Mouse (Mus musculus) R1 (cell line): ENCODE measurements at regions not wholly inside any gene's neighbourhood (a gene's known extent, or its start where the extent isn't known, plus 50 kb on each side); places are given as distances from the start of the nearest gene placed in this dataset.

Experiments
- DNase-seq: peaks from one replicate; pipeline ENCODE4 v3.0.0-alpha.2; 2018; ENCODE audit warnings: low read depth, low spot score

DNA sequence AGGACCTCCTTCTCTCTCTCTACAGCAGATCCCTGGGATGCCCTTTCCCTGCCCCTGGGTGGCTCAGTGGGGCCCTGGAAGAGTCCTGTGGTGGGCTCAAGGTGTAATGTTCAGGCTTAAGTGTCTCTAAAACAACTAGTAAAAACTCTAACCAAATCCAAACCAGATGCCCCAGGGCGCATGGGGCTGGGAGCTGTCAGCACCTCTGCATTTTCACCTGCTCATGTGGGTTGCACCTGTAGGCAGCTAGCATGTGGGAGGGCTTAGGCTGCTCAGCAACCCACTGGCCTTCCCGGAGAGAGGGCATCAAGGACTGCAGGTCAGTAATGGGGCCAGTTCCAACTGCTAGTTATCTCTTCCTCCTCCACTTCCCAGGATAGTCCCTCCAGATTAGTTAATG is 104.8 kb upstream of the Gm12830 start:
- DNase-seq, result no peak

DNA sequence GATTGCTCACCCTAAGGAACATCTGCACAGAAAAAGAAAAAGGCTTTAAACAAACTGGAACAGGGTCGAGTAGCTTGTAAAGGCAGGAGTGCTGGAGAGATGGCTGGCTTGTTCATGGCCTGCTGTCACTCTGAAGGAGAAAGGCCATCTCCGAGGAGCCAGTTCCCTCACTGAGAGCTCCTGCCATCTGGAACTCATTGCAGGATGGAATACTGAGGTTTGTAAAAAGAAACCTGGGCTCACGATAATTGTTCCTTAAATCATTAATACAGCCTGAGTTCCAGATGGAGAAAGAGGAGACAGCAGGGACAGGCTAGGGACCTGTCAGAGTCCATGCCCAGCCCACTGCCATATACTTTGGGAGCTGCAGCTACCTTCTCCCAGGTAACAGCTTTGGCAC is 100.8 kb upstream of the Gm12830 start:
- no peak for DNase-seq

DNA sequence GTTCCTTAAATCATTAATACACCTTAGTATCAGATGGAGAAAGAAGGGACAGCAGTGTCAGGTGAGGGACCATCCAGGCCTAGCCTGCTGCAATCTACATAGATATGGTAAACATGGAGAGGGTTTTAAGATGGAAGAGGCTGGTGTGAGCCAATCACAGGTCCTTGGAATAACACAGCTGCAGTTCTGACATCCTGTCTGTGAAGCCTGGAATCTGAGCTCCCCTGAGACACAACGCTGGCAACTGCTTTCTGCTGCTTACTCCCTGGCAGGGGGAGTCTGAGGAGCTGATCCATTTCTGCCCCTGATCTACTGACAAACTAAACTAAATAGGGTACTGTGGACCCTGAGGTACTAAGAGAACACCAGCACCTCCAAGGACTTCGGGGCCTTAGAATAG is 100.1 kb upstream of the Gm12830 start:
- no peak for DNase-seq

DNA sequence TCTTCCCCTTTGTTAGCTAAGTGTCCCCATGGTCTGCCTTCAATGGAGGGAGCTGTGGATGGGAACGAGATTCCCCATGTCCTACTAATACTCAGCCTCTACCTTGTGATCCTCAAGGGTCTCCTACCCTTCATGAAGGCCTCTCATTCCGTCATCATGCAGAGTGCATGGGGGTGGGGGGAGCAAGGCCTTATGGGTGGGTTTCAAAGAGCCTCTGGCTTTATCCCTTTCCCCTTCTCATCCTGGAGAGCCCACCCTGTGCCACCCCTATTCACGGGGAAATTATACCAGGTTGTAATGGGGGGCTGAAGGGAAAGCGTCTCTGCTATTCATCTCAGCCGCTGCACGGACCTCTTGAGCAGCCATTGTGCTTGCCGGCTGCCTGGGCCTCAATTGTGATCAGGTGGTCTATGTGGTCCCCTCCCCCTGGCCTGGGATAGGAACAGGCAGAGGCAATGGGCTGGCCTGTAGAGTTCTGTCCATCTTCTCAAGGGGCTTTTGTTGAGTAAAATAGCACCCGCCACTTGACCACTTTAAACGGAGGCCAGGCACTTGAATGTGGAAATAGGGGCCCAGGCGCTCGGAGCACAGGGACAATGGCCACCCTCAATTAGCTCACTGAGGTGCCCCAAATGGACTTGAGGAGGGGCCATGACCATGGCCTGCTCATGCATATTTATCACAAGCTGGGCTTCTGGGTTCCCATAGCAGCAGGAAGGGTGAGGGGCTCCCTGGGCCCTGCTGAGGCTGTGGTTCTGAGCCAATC is 93.1 kb upstream of the Gm12830 start:
- DNase-seq, result no peak

GRCm38 (mm10) chr4:114733256-114734004 is 88.1 kb upstream of the Gm12830 start:
- DNase-seq, result no peak

- DNase-seq, result no peak
Observed at GRCm38 (mm10) chr4:114738903-114739667, 82.4 kb upstream of the Gm12830 start.

DNA sequence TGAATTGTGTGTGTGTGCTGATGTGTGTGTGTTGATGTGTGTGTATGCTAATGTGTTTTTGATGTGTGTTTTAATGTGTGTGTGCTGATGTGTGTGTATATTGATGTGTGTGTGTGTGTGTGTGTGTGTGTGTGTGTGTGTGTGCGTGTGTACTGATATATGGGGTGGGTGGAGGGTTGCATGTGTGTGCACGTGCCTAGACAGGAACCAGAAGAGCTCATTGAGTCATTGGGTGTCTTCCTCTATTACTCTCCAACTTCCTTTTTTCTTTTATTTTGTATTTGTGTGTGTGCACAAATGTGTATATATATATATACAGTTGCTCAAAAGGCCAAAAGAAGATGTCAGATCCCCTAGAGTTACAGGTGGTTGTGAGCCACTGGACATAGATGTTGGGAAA is 73.4 kb upstream of the Gm12830 start:
- no peak for DNase-seq

DNA sequence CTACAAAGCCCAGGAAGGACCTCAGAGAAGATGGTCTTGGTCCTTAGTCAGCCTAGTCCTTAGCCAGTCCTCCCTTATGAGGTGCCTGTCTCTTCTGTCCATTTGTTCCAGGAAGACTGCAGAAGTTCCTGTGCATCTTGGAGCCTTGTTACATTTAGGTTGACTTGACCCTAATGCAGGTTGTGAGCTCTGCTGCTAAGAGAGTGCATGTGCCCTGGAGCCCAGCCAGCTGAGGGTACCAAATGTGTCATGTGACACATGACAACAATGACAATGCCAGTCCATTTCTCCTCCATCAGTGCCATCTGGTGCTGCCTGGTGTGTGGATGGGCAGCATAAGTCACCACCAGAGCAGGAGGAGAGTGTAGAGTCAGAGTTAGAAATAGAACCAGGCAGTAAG is 61.7 kb upstream of the Gm12830 start:
- no peak for DNase-seq

DNA sequence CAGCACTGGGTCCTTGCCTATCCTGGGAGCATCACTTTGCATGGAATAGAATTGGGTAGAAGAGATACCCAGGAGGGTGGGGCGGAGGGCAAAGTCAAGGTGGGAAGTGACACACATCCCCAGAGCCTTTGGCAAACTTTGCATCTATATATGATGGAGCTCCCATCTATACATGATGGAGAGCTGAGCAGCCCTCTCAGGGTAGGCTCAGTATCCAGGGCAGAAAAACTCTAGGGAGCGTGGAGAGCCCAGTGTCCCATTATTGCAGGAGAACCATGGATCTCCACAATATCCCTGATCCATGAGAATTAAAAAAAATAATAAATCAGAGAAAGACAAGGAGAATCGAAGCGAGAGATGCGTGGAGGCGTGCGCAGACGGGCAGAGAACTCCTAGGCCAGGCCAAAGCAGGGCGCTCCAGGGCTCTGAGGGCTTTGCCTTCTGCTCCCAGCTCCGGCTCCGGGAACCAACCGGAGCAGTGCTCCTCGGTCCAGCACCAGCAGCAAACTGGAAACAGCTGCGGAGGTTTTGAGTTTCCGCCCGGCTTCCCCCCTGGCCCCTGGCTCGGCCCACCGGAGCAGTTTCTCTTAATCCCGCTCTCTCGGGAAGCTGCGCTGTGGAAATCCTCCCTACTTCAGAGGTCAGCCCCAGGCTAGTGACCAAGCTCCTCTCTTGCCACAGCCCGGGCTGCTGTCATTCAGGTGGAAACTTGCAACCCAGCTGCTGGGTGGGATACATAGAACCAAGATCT is 54.7 kb upstream of the Gm12830 start:
- DNase-seq, result no peak
